Mouse (Mus musculus) lung, postnatal 0 days (tissue): Measurements from ENCODE around the gene Dchs2. TPM values are rescaled to one million over a fixed set of nuclear protein-coding genes. Genes with fewer than 3 reads are reported as not detected.
A peak's percentile ranks its signal among the peaks of the same experiment; 100 is the strongest.

Source experiments
- ATAC-seq: fragments of 200-750 bp; cut with Nextera tagmentation; 2 replicates; pipeline ENCODE4 v1.8.0; 2017; ENCODE audit warnings: moderate library complexity
- DNase-seq: peaks from one replicate; pipeline ENCODE4 v3.0.0-alpha.2; 2016; ENCODE audit warnings: low spot score
- H3K27ac ChIP-seq: fragments of 300-500 bp; sonication (generic); 2 replicates; pipeline ENCODE4 v1.5.1; 2014; ENCODE audit warnings: antibody characterized with exemption, mild to moderate bottlenecking, low read length, mixed read lengths
- H3K27me3 ChIP-seq: fragments of 300-500 bp; sonication (generic); replicated peaks from 2 replicates; pipeline ENCODE4 v1.6.1; 2014; ENCODE audit warnings: low read length, mixed read lengths; ENCODE audit not compliant: insufficient read depth
- H3K36me3 ChIP-seq: fragments of 300-500 bp; sonication (generic); 2 replicates; pipeline ENCODE4 v1.6.1; 2014; ENCODE audit warnings: low read length, mixed read lengths; ENCODE audit not compliant: insufficient read depth
- H3K4me1 ChIP-seq: fragments of 300-500 bp; sonication (generic); 2 replicates; pipeline ENCODE4 v1.6.1; 2014; ENCODE audit warnings: antibody characterized with exemption, low read depth, low read length, mixed read lengths; ENCODE audit not compliant: insufficient read depth
- H3K4me2 ChIP-seq: fragments of 300-500 bp; sonication (generic); replicated peaks from 2 replicates; pipeline ENCODE4 v1.6.1; 2014; ENCODE audit warnings: low read depth, mild to moderate bottlenecking, low read length, moderate library complexity, mixed read lengths
- H3K4me3 ChIP-seq: fragments of 300-500 bp; sonication (generic); 2 replicates; pipeline ENCODE4 v1.5.1; 2014; ENCODE audit warnings: low read depth, low read length
- H3K9ac ChIP-seq: fragments of 300-500 bp; sonication (generic); replicated peaks from 2 replicates; pipeline ENCODE4 v1.6.1; 2014; ENCODE audit warnings: low read depth, mild to moderate bottlenecking
- H3K9me3 ChIP-seq: fragments of 300-500 bp; sonication (generic); 2 replicates; pipeline ENCODE4 v1.6.1; 2016; ENCODE audit warnings: low read length, mixed read lengths
- CTCF ChIP-seq: IDR thresholded peaks from 2 replicates; pipeline ENCODE4 v1.5.1; 2016; ENCODE audit warnings: antibody characterized with exemption, mild to moderate bottlenecking
- EP300 ChIP-seq: IDR thresholded peaks from 2 replicates; pipeline ENCODE4 v1.6.1; 2016; ENCODE audit warnings: antibody characterized with exemption, mild to moderate bottlenecking, control low read depth
- WGBS: fragments of 180-500 bp; shearing (Covaris S2); extraction: QIAGEN DNeasy Blood & Tissue Kit; methylation state at CpG from one replicate; pipeline ENCODE4 v1.1.7; 2014; 5-methylcytosine and 5-hydroxymethylcytosine counted together
- polyA plus RNA-seq: library from polyadenylated mRNA; unstranded; fragments of >200 nt; fragmentation: Nextera tagmentation; extraction: Ambion mirVana; gene quantifications from 2 replicates; pipeline ENCODE4 v1.2.1, GENCODE M21; 2015

Dchs2 gene
- polyA plus RNA-seq, 1 experiment from 2014 or later = 0.19 TPM

DNA sequence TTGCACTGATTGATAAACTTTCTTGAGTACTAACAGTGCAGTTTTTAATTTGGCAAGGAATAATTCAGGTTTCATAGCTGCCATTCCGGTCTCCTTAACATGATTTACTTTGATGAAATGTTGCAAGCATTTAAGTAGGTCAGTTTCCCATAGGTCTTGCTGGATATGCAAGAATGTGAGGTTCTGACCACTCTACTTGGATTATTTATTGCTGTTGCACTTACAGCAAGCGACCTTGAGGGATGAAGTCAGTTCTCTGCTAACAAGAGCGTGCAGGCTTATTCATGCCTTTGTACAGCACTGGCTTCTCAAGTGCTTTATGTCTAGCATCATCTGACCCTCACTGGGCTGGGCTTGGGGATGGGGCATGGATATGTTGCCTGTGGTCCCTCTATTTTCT, 35.9 kb downstream of the Dchs2 start:
- 76% methylated on average over 3 of the region's 3 CpGs for WGBS
- TF ChIP-seq EP300 (no peak), CTCF (no peak)
- H3K9ac ChIP-seq = no peak overlapping the region
- no peaks in the 10 kb centered on the region for H3K36me3 ChIP-seq
- no peaks in the 10 kb centered on the region for H3K4me1 ChIP-seq
- no peaks in the 10 kb centered on the region for H3K27me3 ChIP-seq
- H3K4me3 ChIP-seq = no peak overlapping the region
- ATAC-seq (no peak), DNase-seq (no peak)
- no peaks in the 10 kb centered on the region for H3K9me3 ChIP-seq
- H3K4me2 ChIP-seq = no peak overlapping the region
- no peak overlapping the region for H3K27ac ChIP-seq

GRCm38 (mm10) chr3:83185527-83185926, 57.8 kb downstream of the Dchs2 start:
- TF ChIP-seq CTCF = no peak
- no peak for TF ChIP-seq EP300
- Histone ChIP-seq H3K36me3 (no peaks in the 10 kb centered on the region), H3K27me3 (no peaks in the 10 kb centered on the region), H3K4me2 (no peak overlapping the region), H3K4me3 (no peak overlapping the region), H3K9me3 (no peaks in the 10 kb centered on the region), H3K4me1 (no peaks in the 10 kb centered on the region), H3K27ac (no peak overlapping the region), H3K9ac (no peak overlapping the region)
- 93% methylated on average over 5 of the region's 5 CpGs for WGBS
- no peak for DNase-seq
- ATAC-seq = no peak

DNA sequence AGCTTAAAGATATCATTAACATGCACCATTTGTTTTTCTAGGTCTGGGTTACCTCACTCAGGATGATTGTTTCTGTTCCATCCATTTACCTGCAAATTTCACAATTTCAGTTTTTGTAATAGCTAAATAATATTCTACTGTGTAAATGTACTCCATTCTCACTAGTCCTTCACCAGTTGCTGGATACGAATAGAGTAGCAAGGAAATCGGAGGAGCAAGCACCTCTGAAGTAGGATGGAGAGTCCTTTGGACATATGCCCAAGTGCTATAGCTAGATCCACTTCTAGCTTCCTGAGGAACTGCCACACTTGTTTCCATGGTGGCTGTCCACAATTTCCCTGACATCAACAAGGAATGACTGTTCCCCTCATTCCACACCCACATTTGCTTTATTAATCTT, 63.5 kb downstream of the Dchs2 start:
- Histone ChIP-seq H3K9me3 (no peaks in the 10 kb centered on the region), H3K27ac (no peak overlapping the region), H3K27me3 (no peaks in the 10 kb centered on the region), H3K4me1 (no peaks in the 10 kb centered on the region), H3K4me3 (no peak overlapping the region), H3K9ac (no peak overlapping the region), H3K4me2 (no peak overlapping the region), H3K36me3 (no peaks in the 10 kb centered on the region)
- TF ChIP-seq CTCF (no peak), EP300 (peak; percentile 74)
- DNase-seq (peak; percentile 82), ATAC-seq (peak; percentile 91)
- 38% methylated on average over 2 of the region's 2 CpGs for WGBS

DNA sequence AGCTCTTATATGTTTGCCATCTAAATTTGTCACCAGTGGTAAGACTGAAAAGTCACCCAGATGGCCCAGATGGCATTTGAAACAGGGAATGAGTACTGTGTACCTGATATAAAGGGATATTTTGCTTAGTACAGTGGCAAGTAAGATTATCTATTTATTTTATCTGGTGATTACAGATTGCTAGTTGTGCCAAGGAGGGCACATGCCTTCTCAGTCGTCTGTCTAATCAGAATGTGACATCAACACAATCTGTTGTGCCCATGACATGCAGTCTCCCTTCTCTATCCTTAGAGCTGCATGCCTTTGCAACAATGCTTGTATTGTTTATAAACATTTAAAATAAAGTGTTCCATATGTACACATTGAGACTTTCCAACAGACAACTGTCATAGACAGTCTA, 64.7 kb downstream of the Dchs2 start:
- H3K9ac ChIP-seq = no peak overlapping the region
- H3K4me2 ChIP-seq = no peak overlapping the region
- H3K4me1 ChIP-seq = no peaks in the 10 kb centered on the region
- TF ChIP-seq EP300 (no peak), CTCF (no peak)
- DNase-seq = no peak
- no peak overlapping the region for H3K27ac ChIP-seq
- no peaks in the 10 kb centered on the region for H3K9me3 ChIP-seq
- WGBS = 24% methylated on average over 1 of the region's 1 CpGs
- H3K4me3 ChIP-seq = no peak overlapping the region
- H3K27me3 ChIP-seq = no peaks in the 10 kb centered on the region
- ATAC-seq = no peak
- H3K36me3 ChIP-seq = no peaks in the 10 kb centered on the region

DNA sequence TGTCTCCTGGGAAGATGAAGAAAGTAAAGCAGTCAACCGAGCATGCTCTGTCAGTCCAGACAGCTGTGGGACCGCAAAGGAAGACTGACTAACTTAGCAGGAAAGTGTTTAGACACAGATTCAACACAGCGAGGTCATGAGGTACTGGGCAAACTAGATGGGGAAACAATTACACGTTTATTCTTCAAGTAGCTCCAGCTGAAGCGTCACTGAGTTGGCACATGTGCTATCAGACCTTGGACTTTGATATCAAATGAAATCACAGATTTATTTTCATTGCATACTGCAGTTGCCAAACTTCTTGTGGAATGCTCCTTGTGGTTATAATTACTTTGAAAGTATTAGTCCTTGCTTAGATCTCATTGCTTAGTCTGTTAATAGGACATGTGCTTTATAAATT, 67.2 kb downstream of the Dchs2 start:
- Histone ChIP-seq H3K36me3 (no peaks in the 10 kb centered on the region), H3K4me2 (no peak overlapping the region), H3K9me3 (no peaks in the 10 kb centered on the region), H3K9ac (no peak overlapping the region), H3K4me3 (no peak overlapping the region), H3K27ac (no peak overlapping the region), H3K4me1 (no peaks in the 10 kb centered on the region), H3K27me3 (no peaks in the 10 kb centered on the region)
- WGBS = 37% methylated on average over 5 of the region's 5 CpGs
- no peak for TF ChIP-seq CTCF
- no peak for TF ChIP-seq EP300
- no peak for DNase-seq
- ATAC-seq = no peak

DNA sequence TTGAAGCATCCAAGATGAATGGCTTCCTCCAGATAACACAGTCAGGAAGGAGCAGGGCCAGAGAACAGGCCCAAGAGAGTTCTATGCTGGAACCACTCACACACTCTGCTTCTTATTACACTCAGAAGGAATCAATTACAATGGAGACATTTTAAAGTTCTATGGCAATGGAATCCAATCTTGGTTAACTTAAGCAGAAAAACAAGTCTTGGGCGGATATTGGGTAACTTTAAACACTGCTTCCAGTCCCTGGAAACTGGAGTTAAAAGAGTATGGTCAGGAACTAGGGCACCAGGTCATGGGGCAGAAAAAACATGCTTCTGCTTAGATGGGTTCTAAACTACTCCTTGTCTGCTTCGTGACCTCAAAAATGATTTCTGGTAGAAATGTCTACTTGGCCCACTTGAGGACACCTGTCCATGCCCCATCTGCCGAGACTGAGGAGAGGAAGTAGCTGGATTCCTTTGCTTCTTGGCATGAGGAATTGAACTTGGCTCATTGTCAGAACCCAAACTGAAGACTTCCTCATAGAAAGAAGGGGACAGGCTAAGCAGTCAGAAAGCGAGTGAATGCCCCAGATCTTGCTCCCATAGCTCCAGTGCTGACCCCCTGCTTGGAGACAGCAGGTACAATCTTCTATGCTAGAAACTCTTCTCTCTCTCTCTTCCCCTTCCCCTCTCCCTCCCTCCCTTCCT, 73.7 kb downstream of the Dchs2 start:
- Histone ChIP-seq H3K27ac (no peak overlapping the region), H3K4me3 (no peak overlapping the region), H3K36me3 (no peaks in the 10 kb centered on the region), H3K9ac (no peak overlapping the region), H3K27me3 (no peaks in the 10 kb centered on the region), H3K4me2 (no peak overlapping the region), H3K4me1 (no peaks in the 10 kb centered on the region), H3K9me3 (no peaks in the 10 kb centered on the region)
- no peak for TF ChIP-seq CTCF
- no peak for TF ChIP-seq EP300
- WGBS = 54% methylated on average over 4 of the region's 4 CpGs
- ATAC-seq = no peak
- no peak for DNase-seq
